Mouse (Mus musculus) hindbrain, embryonic 14.5 days (tissue): Measurements from ENCODE around the gene Specc1l. TPM values are rescaled to one million over a fixed set of nuclear protein-coding genes. Genes with fewer than 3 reads are reported as not detected.
"Not testable (repeated sequence)": the region's sequence is repeated elsewhere in the genome, so short reads cannot be mapped to it uniquely, and the experiment has no call there.

Experiments
- ATAC-seq: fragments of 200-750 bp; cut with Nextera tagmentation; 2 replicates; pipeline ENCODE4 v1.8.0; 2017; ENCODE audit warnings: moderate number of reproducible peaks, mild to moderate bottlenecking, moderate TSS enrichment, moderate library complexity; ENCODE audit not compliant: low FRiP score
- DNase-seq: peaks from one replicate; pipeline ENCODE4 v3.0.0-alpha.2; 2015; ENCODE audit warnings: low spot score
- H3K27ac ChIP-seq: fragments of 300-500 bp; sonication (generic); 2 replicates; pipeline ENCODE4 v1.5.1; 2014; ENCODE audit warnings: mild to moderate bottlenecking, moderate library complexity
- H3K27me3 ChIP-seq: fragments of 300-500 bp; sonication (generic); 2 replicates; pipeline ENCODE4 v1.6.1; 2014; ENCODE audit warnings: mild to moderate bottlenecking, low read length, mixed read lengths; ENCODE audit not compliant: control insufficient read depth, insufficient read depth
- H3K36me3 ChIP-seq: fragments of 300-500 bp; sonication (generic); replicated peaks from 2 replicates; pipeline ENCODE4 v1.6.1; 2014; ENCODE audit not compliant: control insufficient read depth, insufficient read depth
- H3K4me1 ChIP-seq: fragments of 300-500 bp; sonication (generic); replicated peaks from 2 replicates; pipeline ENCODE4 v1.6.1; 2014; ENCODE audit warnings: antibody characterized with exemption, low read length, mixed read lengths; ENCODE audit not compliant: control insufficient read depth, insufficient read depth
- H3K4me2 ChIP-seq: fragments of 300-500 bp; sonication (generic); replicated peaks from 2 replicates; pipeline ENCODE4 v1.6.1; 2014; ENCODE audit warnings: mild to moderate bottlenecking, moderate library complexity
- H3K4me3 ChIP-seq: fragments of 300-500 bp; sonication (generic); replicated peaks from 2 replicates; pipeline ENCODE4 v1.5.1; 2014; ENCODE audit warnings: mild to moderate bottlenecking, low read length
- H3K9ac ChIP-seq: fragments of 300-500 bp; sonication (generic); 2 replicates; pipeline ENCODE4 v1.6.1; 2014
- H3K9me3 ChIP-seq: fragments of 300-500 bp; sonication (generic); 2 replicates; pipeline ENCODE4 v1.6.1; 2016; ENCODE audit warnings: low read length; ENCODE audit not compliant: control insufficient read depth
- WGBS: fragments of 180-500 bp; shearing (Covaris S2); extraction: QIAGEN DNeasy Blood & Tissue Kit; methylation state at CpG from one replicate; pipeline ENCODE4 v1.1.7; 2014; 5-methylcytosine and 5-hydroxymethylcytosine counted together
- polyA plus RNA-seq: library from polyadenylated mRNA; unstranded; fragments of >200 nt; fragmentation: Nextera tagmentation; extraction: Ambion mirVana; gene quantifications from 2 replicates; pipeline ENCODE4 v1.2.1, GENCODE M21; 2014

Specc1l gene
- polyA plus RNA-seq, 1 experiment from 2014 or later: 23.2 TPM

- 90% methylated on average over 7 of the region's 7 CpGs for WGBS
Measured at GRCm38 (mm10) chr10:75339377-75339776, 127.5 kb downstream of the Specc1l start.

GRCm38 (mm10) chr10:75341936-75342335 lies 130.1 kb downstream of the Specc1l start:
- Histone ChIP-seq H3K27me3 (no peaks in the 10 kb centered on the region), H3K27ac (no peak overlapping the region), H3K9me3 (no peaks in the 10 kb centered on the region), H3K36me3 (no peaks in the 10 kb centered on the region), H3K9ac (no peak overlapping the region), H3K4me3 (no peak overlapping the region), H3K4me1 (no peaks in the 10 kb centered on the region), H3K4me2 (no peak overlapping the region)
- no peak for ATAC-seq
- no peak for DNase-seq
- 38% methylated on average over 8 of the region's 8 CpGs for WGBS

More at GRCm38 (mm10) chr10:75339377-75339776, 127.5 kb downstream of the Specc1l start:
- ATAC-seq (no peak), DNase-seq (no peak)
- no peaks in the 10 kb centered on the region for H3K9me3 ChIP-seq
- H3K27ac ChIP-seq: no peak overlapping the region
- H3K27me3 ChIP-seq: no peaks in the 10 kb centered on the region
- no peaks in the 10 kb centered on the region for H3K36me3 ChIP-seq
- H3K9ac ChIP-seq: no peak overlapping the region
- H3K4me1 ChIP-seq: no peaks in the 10 kb centered on the region
- H3K4me2 ChIP-seq: no peak overlapping the region
- no peak overlapping the region for H3K4me3 ChIP-seq

- WGBS: 88% methylated on average over 1 of the region's 1 CpGs
- DNase-seq, H3K4me2 ChIP-seq, H3K9me3 ChIP-seq, ATAC-seq, H3K27me3 ChIP-seq, H3K27ac ChIP-seq, H3K9ac ChIP-seq, H3K4me1 ChIP-seq, H3K4me3 ChIP-seq, H3K36me3 ChIP-seq: not testable (repeated sequence)
Measured at GRCm38 (mm10) chr10:75344563-75344962, 132.7 kb downstream of the Specc1l start.

GRCm38 (mm10) chr10:75345265-75345664 lies 133.4 kb downstream of the Specc1l start:
- H3K9ac ChIP-seq: no peak overlapping the region
- no peaks in the 10 kb centered on the region for H3K36me3 ChIP-seq
- no peak overlapping the region for H3K4me3 ChIP-seq
- no peak overlapping the region for H3K27ac ChIP-seq
- no peak overlapping the region for H3K4me2 ChIP-seq
- no peak for ATAC-seq
- no peaks in the 10 kb centered on the region for H3K4me1 ChIP-seq
- no peak for DNase-seq
- 48% methylated on average over 2 of the region's 2 CpGs for WGBS
- H3K9me3 ChIP-seq: no peaks in the 10 kb centered on the region
- H3K27me3 ChIP-seq: no peaks in the 10 kb centered on the region

- H3K4me3 ChIP-seq: no peak overlapping the region
- DNase-seq: no peak
- no peak overlapping the region for H3K27ac ChIP-seq
- ATAC-seq: no peak
- H3K4me2 ChIP-seq: no peak overlapping the region
- H3K36me3 ChIP-seq: no peaks in the 10 kb centered on the region
- 84% methylated on average over 5 of the region's 5 CpGs for WGBS
- no peaks in the 10 kb centered on the region for H3K27me3 ChIP-seq
- no peaks in the 10 kb centered on the region for H3K4me1 ChIP-seq
- H3K9me3 ChIP-seq: no peaks in the 10 kb centered on the region
- H3K9ac ChIP-seq: no peak overlapping the region
Measured at GRCm38 (mm10) chr10:75350564-75350963, 138.7 kb downstream of the Specc1l start.

GRCm38 (mm10) chr10:75352541-75352940 lies 140.7 kb downstream of the Specc1l start:
- no peak overlapping the region for H3K4me2 ChIP-seq
- DNase-seq (no peak), ATAC-seq (no peak)
- 95% methylated on average over 12 of the region's 12 CpGs for WGBS
- H3K4me3 ChIP-seq: no peak overlapping the region
- no peaks in the 10 kb centered on the region for H3K9me3 ChIP-seq
- no peak overlapping the region for H3K9ac ChIP-seq
- H3K36me3 ChIP-seq: no peaks in the 10 kb centered on the region
- H3K4me1 ChIP-seq: no peaks in the 10 kb centered on the region
- H3K27me3 ChIP-seq: no peaks in the 10 kb centered on the region
- no peak overlapping the region for H3K27ac ChIP-seq

- not testable (repeated sequence) for H3K4me3 ChIP-seq, H3K36me3 ChIP-seq, H3K4me1 ChIP-seq, H3K9me3 ChIP-seq, H3K9ac ChIP-seq, H3K27ac ChIP-seq, H3K4me2 ChIP-seq, DNase-seq, ATAC-seq, H3K27me3 ChIP-seq
- WGBS: 76% methylated on average over 8 of the region's 9 CpGs
Measured at GRCm38 (mm10) chr10:75353838-75354241, 142.0 kb downstream of the Specc1l start.

GRCm38 (mm10) chr10:75355341-75355740 lies 143.5 kb downstream of the Specc1l start:
- Histone ChIP-seq H3K36me3 (no peaks in the 10 kb centered on the region), H3K4me1 (no peaks in the 10 kb centered on the region), H3K4me3 (no peak overlapping the region), H3K27ac (no peak overlapping the region), H3K4me2 (no peak overlapping the region), H3K9ac (no peak overlapping the region), H3K27me3 (no peaks in the 10 kb centered on the region), H3K9me3 (no peaks in the 10 kb centered on the region)
- WGBS: 86% methylated on average over 4 of the region's 4 CpGs
- ATAC-seq: no peak
- DNase-seq: no peak
